Mouse (Mus musculus): ENCODE data around the gene Gm498.

Gene Gm498

DNA sequence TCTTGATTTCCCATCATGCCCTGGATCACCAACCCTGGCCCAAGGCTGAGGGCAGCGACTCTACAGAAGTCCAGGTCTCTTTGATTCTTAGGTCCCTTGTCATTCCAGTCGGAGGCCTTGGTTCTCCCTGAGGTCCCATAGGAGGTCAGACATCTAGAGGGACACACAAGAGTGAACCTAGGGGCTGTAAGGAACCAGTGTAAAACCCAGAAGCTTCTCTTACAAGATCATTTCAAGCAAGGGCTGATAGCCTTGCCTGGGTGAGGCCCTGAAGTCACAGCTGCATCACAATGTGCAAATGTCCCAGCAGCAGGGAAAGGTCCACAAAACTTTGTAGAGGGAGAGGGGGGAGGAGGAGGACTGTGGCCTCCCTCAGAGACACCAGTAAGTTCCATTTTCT, at the start of gene Gm498:
Gene Gm498, plus strand, starts transcription at position 301 of the 400 bp plus-strand sequence.
- DNase-seq, result no peak

DNA sequence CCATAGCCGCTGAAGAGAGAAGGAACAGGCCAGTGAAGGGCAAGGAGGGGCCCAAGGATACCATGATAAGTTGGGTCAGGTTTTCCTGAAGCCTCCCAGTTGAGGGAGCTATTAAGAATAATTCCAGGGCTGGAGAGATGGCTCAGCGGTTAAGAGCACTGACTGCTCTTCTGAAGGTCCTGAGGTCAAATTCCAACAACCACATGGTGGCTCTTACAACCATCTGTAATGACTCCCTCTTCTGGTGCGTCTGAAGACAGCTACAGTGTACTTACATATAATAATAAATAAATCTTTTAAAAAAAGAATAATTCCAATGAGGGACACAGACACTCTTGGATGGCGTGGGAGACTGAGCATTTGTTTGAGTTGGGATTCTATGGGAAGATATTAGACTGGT, 47.4 kb upstream of the Gm498 start:
- peak; percentile 25 to 39 for DNase-seq

DNA sequence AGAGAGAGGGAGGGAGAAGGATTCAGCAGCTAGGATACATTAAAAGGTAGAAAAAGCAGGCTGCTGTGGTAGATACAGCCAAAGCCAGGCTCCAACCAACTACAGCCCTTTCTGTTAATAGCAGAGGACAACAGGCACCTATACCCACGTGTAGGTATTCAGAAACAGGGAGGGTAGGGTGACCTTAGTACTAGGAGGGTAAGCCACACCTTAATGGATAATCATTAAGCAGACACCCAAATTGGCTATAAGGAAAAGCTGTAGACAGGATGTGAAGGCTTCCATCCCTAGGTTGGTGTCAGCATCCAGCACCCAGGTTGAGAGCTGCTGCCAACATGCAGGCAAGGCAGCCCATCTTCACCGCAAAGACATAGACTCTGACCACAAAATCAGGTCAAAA, 45.4 kb upstream of the Gm498 start:
- DNase-seq, result peak in 1 of 2 experiments; percentile 41

DNA sequence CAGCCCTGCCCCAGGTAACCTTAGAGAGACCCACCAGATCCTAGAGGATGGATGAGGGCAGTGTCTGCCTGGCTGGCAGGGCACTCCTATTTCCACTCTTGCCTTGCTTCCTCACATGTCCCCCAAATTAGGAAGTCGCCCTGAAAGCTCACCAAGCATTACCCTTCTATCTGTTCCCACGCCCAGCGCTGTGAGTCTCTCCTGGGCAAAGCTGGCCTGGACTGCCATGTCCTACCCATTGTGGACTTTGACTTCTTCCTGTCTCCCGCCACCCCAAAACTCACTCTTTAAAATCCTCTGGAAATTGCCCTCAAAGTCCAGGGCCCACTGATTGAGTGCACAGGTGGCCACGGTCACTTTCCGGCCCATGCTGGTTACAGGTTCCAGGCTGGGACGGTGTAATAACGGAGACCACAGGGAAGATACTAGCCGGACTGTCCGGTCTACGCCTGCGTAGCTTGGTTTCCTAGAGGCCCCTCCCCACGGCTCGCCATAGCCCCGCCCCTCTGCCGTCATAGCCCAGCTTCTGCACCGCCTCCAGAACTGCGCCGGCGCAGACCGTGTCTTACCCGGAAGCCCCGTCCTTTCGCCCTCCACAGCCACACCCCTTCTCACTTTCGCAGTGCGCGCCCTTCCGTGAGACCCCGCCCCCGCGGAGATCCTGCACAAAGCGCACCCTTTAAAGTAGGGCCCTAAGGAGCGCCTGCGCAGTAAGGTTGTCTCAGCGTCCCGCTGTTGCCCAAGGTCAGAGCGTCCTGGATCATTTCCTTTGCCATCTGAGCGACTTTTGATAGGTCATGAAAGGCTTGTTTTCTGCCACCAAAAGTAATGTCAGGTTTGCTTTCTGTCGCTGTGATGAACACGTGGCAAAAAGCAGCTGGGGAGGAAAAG, 44.0 kb upstream of the Gm498 start, which contains the start of the genes Nadsyn1 and Dhcr7:
Gene Nadsyn1, minus strand, starts transcription at position 475 of the 891 bp plus-strand sequence.
Gene Dhcr7, plus strand, starts transcription at position 771 of the 891 bp plus-strand sequence.
- peak; percentile 99 to 100 for DNase-seq

DNA sequence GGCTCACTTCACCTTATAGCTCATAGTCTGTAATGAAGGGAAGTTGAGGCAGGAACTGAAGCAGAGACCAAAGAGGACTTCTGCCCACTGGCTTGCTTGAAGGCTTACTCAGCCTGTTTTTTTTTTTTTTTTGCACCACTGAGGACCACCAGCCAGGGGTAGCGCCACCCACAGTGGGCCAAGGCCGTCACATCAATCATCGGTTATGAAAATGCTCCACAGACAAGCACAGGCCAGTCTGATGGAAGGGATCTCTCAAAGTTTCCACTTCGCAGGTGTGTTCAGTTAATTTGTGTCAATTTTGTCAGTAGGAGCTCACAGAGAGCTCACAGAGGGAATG, 43.4 kb upstream of the Gm498 start:
- peak in 1 of 2 experiments; percentile 16 for DNase-seq

DNA sequence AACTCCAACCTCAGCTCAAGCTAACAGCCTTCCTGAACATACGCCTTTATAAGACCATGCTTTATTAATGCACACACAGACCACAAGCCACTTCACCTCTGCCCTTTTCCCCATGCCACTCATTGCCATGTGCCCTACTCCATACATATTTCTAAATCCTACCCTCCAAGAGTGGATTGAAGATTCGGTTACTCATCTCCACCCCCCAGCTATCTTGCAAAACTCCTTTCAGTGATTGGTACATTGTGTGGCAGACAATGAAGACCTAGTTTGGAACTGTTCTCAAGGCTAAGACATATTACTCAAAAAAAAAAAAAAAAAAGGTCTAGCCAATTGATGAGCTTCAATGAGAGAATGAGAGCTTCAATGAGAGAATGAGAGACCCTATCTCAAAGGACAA, 39.7 kb upstream of the Gm498 start:
- no peak for DNase-seq

DNA sequence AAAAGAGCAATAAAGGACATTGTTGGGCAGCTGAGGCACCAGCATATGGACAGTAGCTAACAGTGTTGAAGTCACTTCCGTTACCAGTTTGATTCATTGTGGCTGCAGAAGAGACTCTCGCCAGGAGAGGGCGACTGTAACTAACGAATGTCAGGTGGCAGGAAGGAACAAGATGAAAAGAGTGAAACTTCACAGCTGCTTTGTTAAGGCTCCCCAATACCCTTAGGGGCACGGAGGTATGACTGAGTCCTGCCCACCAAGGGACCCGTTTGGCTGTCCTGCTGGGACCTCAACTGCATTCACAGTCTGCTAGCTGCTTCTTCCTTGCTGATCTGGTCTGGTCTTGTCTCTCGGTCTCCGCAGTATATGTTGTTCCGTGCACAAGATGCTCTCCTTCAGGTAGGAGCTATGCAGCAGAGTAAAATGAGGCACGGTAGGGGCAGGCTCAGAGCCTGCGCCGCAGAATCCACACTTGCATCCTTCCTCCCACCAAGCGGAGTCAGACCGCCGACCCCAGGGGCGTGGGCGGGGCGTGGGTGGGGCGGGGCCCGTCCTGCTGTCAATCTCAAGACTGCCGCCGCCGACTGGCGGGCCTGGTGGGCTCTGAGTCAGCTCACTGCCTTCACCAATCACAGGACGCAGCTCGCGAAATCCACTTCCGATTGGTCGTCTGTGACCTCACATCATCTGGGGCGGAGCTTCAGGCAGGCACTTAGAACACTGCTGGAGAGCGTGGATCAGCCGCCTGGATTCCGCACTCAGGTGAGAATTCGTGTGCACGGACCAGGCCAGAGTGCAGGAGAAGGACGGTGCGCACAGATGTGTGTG, 36.9 kb upstream of the Gm498 start:
- DNase-seq, result peak; percentile 95 to 96

DNA sequence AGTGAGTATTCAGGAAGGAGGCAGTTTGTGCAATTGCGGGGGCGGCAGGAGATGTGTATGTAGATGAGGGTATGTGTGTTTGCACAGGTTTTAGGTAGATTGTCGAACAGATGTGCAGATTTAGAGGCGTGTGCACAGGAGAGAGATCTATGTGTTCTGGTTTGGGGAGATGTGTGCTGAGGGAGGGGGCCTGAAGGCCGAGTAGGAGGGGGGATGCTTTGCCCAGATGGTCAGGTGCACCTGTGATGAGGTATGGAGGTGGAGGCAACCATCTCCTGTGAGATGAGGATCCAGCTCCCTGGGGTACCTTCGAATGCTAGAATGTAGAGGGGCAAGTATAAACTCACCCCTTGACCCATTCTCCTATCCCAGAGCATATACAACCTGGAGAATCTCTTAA, 36.2 kb upstream of the Gm498 start:
- DNase-seq, result no peak

DNA sequence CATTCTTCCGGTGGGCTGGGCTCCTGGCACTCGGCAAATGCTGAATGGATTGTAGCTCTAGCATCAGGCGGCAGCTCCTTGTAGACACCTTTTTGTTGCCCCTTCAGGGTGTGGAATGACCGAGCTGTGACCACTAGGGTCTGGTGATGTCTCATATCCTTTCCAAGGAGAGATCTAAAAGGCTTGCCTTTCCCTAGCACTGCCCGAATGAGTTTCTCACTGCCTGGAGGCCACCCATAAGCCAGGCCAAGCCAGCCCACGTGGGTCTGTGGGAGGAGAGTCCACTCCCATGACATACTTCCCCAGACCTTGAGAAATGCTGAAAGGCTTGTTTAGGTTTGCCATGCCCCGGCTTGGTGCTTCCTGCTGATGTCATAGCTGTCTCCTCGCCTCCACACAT, 34.4 kb upstream of the Gm498 start:
- DNase-seq, result no peak

DNA sequence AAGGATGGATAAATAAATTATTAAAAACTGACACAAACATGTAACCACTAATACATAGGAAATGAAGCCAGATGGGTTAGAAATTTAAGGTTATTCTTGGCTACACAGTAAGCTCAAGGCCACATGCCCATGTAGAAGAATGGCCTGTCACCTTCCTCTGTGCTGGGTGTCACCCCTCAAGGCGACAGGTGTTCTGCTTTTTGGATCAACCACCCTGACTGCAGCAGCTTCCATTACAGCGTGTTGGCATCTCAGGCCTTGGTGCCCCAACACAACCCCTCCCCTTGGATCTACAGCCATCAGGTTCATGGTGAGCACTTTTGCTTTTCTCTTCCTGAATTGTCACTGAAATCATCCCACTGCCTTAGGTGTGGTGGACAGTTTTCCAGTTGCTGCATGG, 34.0 kb upstream of the Gm498 start:
- no peak for DNase-seq

DNA sequence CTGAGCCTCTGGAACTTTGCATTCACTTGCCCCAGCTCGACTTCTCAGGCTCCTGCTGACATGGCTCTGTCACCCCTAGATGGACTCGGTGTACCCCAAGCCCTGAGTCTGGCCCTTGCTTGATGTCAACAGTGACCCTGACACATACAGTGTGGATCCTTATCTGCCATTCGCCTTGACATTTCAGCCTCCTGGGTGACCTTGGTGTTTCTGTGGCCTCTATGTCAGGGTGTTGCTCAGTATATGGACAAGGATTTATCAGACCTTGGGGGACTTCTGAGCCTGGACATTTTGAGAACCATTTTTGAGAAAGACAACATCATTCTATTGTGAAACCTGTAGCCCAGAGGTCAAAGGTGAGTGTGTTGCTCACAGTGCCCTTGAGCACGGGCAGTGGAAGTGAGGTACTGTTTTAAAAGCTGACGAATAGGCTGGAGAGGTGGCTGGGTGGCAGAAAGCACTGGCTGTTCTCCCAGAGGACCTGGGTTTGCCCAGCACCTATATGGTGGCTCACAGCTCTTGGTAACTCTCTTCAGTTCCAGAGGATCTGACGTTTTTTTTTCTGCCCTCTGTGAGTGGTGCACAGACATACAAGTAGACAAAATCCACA, 33.0 kb upstream of the Gm498 start:
- no peak for DNase-seq

DNA sequence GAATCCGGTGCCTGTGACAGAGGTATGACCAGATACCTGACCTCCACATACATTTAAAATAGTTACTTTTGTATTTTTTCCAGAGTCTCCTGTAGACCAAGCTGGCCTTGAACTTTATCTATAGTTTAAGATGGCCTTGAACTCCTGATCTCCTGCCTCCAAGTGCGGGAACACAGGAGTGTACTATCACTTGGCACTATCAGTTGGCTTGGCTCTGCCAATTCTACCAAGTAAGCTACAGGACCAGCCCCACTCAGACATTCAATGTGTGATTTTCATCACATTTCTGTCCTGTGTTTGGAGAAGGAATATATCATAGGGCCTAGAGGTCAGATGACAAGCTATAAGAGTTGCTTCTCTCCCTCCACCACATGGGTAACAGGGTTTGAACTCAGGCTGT, 32.3 kb upstream of the Gm498 start:
- DNase-seq, result no peak

DNA sequence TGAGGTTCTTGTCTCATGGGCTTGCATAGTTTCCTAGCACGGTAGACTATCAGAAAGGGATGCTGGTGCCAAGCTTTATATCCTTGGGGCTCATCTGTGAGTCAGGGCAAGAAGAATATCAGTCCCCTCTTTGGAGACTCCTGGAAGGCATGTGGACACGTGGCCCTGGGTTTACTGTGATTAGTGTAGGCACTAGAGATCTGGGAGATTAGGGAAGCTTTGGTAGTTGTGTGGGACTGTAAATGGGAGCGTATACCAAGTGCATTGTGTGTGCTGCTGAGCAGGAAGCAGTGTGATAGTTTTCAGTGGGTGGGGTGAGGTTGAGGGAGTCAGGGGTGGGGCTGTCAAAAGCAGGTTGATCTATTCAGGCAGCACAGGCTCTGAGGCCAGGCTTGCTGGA, 31.7 kb upstream of the Gm498 start:
- DNase-seq, result no peak

DNA sequence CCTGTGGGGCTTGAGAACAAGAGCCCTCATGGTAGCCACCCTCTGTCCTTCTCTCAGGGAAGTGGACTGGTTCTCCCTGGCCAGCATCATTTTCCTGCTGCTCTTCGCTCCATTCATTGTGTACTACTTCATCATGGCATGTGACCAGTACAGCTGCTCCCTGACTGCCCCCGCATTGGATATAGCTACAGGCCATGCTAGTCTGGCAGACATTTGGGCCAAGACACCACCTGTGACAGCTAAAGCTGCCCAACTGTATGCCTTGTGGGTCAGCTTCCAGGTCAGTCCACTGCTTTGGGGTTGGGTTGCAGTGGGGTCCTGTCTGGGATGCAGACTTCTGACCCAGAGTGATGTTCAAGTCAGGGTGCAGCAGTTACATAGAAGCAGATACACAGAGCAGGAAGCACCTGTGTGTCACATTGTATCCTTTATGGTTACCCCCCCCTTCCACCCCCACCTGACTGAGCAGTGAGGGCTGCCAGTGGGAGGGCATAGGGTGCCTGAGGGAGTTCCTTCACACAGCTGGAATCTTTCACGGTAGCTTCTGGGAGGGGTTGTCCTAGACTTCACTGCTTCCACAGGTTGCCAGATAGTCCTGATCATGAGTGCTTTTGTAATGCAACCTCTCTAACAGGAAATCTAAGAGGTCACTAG, 28.8 kb upstream of the Gm498 start:
- no peak for DNase-seq

DNA sequence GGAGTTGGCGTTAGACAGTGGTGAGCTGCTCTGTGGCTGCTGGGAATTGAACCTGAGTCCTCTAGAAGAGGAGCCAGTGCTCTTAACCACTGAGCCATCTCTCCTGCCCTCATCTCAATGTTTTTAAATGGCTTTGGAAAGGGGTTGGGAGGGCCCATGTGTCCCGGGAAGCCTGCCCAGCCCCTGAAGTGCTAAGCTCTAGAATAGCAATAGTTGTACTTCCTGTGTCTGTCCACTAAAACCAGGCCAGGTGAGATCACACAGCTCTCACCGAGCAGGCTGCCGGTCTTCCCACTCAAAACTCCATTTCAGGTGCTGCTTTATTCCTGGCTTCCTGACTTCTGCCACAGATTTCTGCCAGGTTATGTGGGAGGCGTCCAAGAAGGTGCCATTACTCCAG, 26.5 kb upstream of the Gm498 start:
- no peak for DNase-seq

DNA sequence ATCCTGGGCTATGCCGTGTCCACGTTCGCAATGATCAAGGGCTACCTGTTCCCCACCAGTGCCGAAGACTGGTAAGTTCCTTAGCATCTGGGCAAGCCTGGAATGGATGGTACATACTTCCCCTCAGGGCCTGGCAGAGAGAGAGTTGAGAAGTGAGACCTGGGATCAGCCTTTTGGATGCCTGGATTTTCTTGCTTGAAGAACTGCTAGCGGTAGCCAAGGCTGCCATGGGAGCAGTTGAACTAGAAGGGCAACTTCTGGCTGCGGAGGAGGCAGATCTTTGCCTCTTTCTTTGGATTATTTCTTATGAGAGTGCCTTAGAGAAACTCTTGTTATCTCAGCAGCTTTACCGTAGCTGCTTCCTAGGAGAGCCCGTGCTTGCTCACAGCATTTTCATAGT, 25.3 kb upstream of the Gm498 start:
- no peak for DNase-seq

DNA sequence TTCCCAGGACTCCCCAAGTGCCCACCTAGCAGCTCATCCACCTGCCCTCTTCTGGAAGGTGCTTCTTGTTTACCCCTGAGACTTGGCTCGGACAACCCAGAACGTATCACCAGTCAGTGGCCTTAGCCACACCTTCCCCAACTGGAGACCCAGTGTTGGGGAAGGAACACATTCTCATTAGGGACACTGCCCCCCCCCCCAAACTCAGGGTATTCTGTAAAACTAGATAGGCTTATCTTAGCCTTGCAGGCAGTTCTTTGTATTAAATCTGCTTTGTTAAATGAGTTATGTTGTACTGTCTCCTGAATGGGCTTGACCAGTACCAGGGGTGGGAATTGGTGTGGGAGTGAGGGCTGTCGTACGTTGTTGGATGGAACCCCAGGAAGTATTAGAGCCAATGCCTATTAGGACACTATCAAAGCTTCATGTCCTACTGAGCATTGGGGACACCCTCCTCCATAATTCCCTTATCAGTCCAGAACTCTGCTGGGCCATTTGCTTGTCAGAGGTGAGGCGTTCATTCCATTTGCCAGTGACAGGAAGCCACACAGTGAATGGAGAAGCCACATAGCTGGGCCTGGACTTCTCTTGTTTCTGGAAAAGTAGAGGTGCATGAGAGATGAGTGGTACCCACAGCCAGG, 18.4 kb upstream of the Gm498 start:
- DNase-seq, result no peak

DNA sequence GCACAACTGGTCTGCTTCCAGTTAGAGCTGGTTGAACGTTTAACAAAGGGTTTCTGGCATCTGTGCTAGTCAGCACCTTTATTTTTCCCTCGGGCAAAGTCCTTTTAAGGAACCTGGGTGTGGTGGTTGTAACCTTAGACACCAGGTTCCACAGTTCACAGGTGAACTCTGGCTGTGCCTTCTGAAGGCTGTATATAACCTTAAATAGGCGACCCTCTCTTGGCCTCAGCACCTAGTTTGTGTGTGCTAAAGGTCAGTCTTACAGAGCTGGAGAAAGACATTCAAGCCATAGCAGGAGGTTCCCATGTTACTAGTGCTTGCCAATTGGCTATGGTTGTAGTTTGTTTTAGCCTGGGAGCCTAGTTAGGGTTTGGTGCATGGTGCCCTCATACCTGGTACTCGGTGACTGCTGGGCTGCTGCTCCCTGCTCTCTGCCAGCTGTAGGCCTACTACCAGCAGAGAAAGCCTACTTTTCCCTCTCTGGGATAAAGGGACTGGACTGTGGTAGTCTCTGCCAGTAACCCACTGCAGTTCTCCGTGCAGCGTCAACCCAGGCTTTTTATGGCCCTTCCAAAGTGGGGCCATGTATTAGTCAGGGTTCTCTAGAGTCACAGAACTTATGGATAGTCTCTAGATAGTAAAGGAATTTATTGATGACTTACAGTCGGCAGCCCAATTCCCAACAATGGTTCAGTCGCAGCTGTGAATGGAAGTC, 17.7 kb upstream of the Gm498 start:
- DNase-seq, result peak; percentile 46 to 71

DNA sequence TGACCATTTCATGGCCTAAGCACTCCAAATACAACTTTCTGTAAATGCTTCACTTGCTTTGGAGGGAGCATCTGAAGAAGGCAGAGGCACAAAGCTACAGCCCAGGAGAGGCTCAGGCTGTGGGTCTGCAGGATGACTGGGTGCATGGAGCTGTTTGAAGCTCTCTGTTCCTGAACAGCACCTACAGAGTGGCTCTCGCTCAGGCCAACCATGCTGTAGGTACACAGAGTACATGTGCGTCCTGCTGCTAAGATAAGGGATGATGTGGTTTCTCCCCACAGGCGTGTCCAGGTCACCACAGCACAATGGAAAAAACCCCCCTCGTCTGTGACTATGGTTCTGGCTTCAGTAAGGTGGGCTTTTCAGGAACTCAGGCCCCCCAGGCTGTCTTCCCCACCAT, 2.2 kb downstream of the Gm498 start:
- no peak for DNase-seq

DNA sequence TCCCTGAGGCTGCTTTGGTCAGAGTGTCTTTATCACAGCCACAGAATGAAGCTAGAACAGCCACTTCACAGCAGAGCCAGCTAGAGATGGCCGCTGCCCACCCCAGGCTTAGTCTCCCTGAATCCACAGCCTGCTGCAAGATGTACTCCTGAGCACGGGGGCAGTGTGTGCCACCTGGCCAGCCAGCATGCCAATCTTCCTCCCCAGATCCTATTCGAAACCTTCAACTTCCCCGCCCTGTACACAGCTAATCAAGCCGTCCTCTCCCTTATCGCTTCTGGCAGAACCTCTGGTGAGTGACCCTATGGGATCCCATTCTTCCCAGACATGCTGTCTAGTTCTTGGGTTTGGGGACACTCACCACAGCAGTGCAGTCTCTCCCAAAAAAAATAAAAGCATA, 17.1 kb downstream of the Gm498 start:
- DNase-seq, result no peak

DNA sequence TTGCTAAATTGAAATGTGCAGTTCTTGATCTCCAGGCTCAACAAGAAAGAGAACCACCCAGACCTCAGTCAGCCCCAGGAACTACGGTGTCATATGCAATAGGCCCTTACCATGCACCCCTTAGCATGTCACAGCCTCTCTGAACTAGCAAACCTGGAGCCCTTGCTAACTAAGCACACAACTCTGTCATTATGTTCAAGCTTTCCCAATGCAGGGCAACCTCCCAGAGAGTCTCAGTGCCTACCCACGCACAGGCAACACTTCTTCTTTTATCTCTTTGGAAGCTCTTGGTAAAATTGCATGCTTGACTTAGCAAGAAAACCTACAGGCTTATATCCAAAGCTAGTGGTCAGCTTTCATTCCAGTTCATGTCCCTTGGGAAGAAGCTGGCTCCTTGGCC, 24.5 kb downstream of the Gm498 start:
- no peak for DNase-seq

DNA sequence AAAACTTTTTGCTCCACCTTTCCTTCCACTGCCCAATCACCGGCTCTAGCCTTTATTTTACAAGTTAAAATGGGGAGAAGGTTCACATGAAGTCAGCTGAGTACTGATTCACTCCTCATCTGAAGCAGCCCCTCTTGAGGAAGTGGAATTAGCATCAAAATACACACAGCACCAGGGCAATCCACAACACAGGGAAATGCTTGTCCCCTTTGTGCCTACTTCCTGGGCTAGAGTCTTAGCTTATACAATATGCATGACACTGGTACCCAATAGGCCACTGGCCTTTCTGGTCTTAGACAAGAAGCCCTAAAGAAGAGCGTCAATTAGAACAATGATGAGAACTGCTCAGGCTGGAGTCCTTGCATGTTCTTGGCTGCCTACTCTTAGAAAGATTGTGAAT, 25.7 kb downstream of the Gm498 start:
- no peak for DNase-seq
